ENCODE assay signal across 17 mouse cellular contexts in the genomic region with DNA sequence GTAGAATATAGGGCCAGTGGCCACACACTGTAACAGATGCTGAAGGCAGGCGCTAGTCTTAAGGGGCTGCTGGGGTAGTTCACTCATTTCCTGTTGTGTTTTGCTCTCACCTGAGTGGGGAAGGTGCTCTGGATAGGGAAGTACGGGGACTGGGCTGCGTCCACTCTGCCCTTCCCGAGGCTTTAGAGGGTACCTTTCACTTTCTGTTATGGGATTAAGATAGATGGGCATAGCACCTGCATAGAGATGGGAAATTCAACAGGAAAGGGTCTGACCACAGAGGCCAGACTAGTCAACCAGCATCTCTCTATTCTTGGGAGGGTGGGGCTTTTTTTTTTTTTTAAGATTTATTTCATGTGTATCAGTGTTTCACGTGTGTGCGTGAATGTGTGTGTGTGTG. TPM values are rescaled to one million over a fixed set of nuclear protein-coding genes. Genes with fewer than 3 reads are reported as not detected.
DNase-seq lines count a peak whose midpoint lies in the region; ATAC-seq and TF ChIP-seq lines count a peak whose summit lies in the region.
"Had no signal": no experiment of that assay in that cellular context is flagged by ENCODE, and none has a peak within 500 bp of the region (broad histone marks: within the 10 kb centered on the region; RNA-seq: fewer than 3 reads in every experiment).

No protein-coding gene starts in this region.

- no peak for TF ChIP-seq CTCF in gastrocnemius, adult 2 months (IDR thresholded peaks at IDR 0.05)
- no peak for TF ChIP-seq CTCF in lung, postnatal 0 days (IDR thresholded peaks at IDR 0.05)

- H3K27ac ChIP-seq in gastrocnemius, adult 2 months, result peak overlapping the region; percentile 89
- peak overlapping the region; percentile 38; the same call in 1 of the 2 replicates for H3K27ac ChIP-seq in lung, postnatal 0 days (ENCODE audit: low read length)
- H3K27ac ChIP-seq: embryonic facial prominence, embryonic 15.5 days; forebrain, embryonic 13.5 days; hindbrain, embryonic 15.5 days; midbrain, embryonic 10.5 days had no signal

- H3K4me3 ChIP-seq in gastrocnemius, adult 2 months, result no peak overlapping the region
- H3K4me3 ChIP-seq in lung, postnatal 0 days (ENCODE audit: low read depth, low read length), result no peak overlapping the region
- H3K4me3 ChIP-seq: embryonic facial prominence, embryonic 15.5 days; forebrain, embryonic 13.5 days; hindbrain, embryonic 15.5 days; midbrain, embryonic 10.5 days; myocyte had no signal

- no peaks in the 10 kb centered on the region for H3K9me3 ChIP-seq in lung, postnatal 0 days (ENCODE audit: low read length)
- H3K9me3 ChIP-seq: embryonic facial prominence, embryonic 15.5 days; forebrain, embryonic 13.5 days; hindbrain, embryonic 15.5 days; midbrain, embryonic 10.5 days had no signal

- H3K9ac ChIP-seq in lung, postnatal 0 days (replicated peaks; ENCODE audit: low read depth), result no peak overlapping the region
- H3K9ac ChIP-seq: embryonic facial prominence, embryonic 15.5 days; forebrain, embryonic 13.5 days; hindbrain, embryonic 15.5 days had no signal

- peaks cover 35% of the 10 kb centered on the region for H3K4me1 ChIP-seq in lung, postnatal 0 days (ENCODE audit: insufficient read depth, low read depth, low read length)

- H3K27me3 ChIP-seq in lung, postnatal 0 days (replicated peaks; ENCODE audit: insufficient read depth, low read length), result no peaks in the 10 kb centered on the region
- H3K27me3 ChIP-seq: embryonic facial prominence, embryonic 15.5 days; forebrain, embryonic 13.5 days; hindbrain, embryonic 15.5 days had no signal

- H3K36me3 ChIP-seq in lung, postnatal 0 days (ENCODE audit: insufficient read depth, low read length), result no peaks in the 10 kb centered on the region
- H3K36me3 ChIP-seq: embryonic facial prominence, embryonic 15.5 days; hindbrain, embryonic 15.5 days had no signal

- no peak overlapping the region for H3K4me2 ChIP-seq in lung, postnatal 0 days (replicated peaks; ENCODE audit: low read depth, low read length)
- H3K4me2 ChIP-seq: embryonic facial prominence, embryonic 15.5 days; forebrain, embryonic 13.5 days; hindbrain, embryonic 15.5 days had no signal

- intact Hi-C loops in gastrocnemius, adult 2 months (cut with DNase I), result loop anchor here (2.0 kb wide), 1 partner anchor 16 kb away; no protein-coding TSS in a partner anchor

- 58% methylated on average over 6 of the region's 6 CpGs for WGBS in lung, postnatal 0 days

- DNase-seq in gastrocnemius, adult 2 months, result no peak
- DNase-seq in gastrocnemius, postnatal 4 days (ENCODE audit: low spot score in 2 of 2), result no peak
- DNase-seq in lung, postnatal 0 days (ENCODE audit: low spot score), result no peak
- DNase-seq in lung, postnatal 4 days, result no peak
- peak; percentile 61 for DNase-seq in naive thymus-derived CD4-positive, alpha-beta T cell, adult 2 months (ENCODE audit: low read depth)
- no peak for DNase-seq in ovary, adult 18-20 months (ENCODE audit: low spot score)
- no peak for DNase-seq in lung, adult 18-20 months
- DNase-seq: cerebellum, adult 11-12 months; kidney, postnatal 10 days; right cerebral cortex, postnatal 25 days; thymus, postnatal 14 days had no signal

- TF ChIP-seq EP300 in lung, postnatal 0 days (IDR thresholded peaks at IDR 0.05), result no peak

- ATAC-seq in lung, postnatal 0 days, result no peak
- ATAC-seq in granulocyte monocyte progenitor cell, adult 5-6 weeks (replicated peaks; ENCODE audit: poor library complexity, severe bottlenecking), result peak; percentile 46
- ATAC-seq: forebrain, embryonic 13.5 days had no signal

RNA-seq across cellular contexts. Expression of a gene that starts 19.2 kb away (rescaled TPM):
- 10 to 100 TPM; 94.4 to 98.0 TPM for total RNA-seq in gastrocnemius, adult 2 months (2021)
- 100 to 1,000 TPM; 114 to 123 TPM for total RNA-seq in gastrocnemius, postnatal 4 days (2021)
- 7.7 and 8.0 TPM in 2 replicates for polyA plus RNA-seq in lung, postnatal 0 days (2015; fragmentation: Nextera tagmentation; extraction: Ambion mirVana)
- 35.6 and 60.1 TPM in 2 replicates for total RNA-seq in granulocyte monocyte progenitor cell, adult 5-6 weeks (2014; fragmentation: Nextera tagmentation)
- 61.1 and 64.9 TPM in 2 replicates for total RNA-seq in granulocyte monocyte progenitor cell, adult 5-6 weeks (2017)
